Mouse (Mus musculus) ovary, postnatal 10 days (tissue): ENCODE measurements around the gene Bag2.
"Not testable (repeated sequence)": the region's sequence is repeated elsewhere in the genome, so short reads cannot be mapped to it uniquely, and the experiment has no call there.

Source experiments
- DNase-seq: peaks from one replicate; pipeline ENCODE4 v3.0.0; 2022; ENCODE audit warnings: low spot score

The Bag2 gene

DNA sequence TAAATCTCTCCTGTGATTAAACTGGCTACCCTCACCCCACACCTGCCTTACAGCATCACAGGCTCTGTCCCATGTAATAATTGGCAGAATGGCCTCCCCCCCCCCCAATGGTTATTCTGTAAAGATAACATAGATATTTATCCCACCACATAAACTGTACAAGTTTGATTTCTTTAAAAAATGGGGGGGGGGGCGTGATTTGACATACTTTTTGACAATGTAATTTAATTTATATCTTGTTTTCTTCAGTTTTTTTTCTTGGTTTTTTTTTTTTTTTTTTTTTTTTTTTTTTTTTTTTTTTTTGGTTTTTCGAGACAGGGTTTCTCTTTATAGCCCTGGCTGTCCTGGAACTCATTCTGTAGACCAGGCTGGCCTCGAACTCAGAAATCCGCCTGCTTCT is 7.9 kb downstream of the Bag2 start:
- not testable (repeated sequence) for DNase-seq

- no peak for DNase-seq
Measured at GRCm38 (mm10) chr1:33749109-33749508, 8.5 kb downstream of the Bag2 start.

- no peak for DNase-seq
Measured at GRCm38 (mm10) chr1:33745901-33746300, 11.7 kb downstream of the Bag2 start.

DNA sequence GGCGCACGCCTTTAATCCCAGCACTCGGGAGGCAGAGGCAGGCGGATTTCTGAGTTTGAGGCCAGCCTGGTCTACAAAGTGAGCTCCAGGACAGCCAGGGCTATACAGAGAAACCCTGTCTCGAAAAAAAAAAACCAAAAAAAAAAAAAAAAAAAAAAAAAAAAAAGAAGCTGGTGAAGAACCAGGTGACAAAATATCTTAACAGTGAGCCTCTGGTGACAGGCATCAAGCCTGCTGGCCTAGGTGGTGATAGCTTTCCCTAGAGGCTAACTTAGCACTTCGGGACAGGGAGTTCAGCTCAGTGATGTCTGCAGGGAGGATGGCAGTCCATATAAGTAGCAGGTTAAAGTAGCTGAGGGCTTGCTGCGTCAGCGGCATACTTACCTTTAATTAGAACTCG is 12.8 kb downstream of the Bag2 start:
- DNase-seq = not testable (repeated sequence)

DNA sequence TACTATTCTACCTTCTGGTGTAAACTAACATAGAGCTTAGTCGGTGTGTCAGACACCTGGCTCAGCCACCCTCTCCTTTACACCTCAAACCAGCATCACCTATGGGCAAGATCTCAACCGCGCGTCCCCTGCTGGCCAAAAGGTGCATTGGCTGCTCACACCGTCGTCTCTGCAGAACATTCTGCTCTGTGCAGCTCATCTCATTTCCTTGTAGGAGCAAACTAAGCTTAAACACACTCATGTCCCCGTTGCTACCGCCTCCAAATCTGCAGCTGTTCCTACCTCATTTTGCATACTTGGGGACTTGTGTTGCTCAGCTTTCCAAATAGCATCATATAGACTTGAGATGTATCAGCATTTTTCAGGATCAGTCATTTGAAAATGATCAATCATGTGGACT is 14.7 kb downstream of the Bag2 start:
- DNase-seq = no peak

- peak; percentile 50 for DNase-seq
Measured at GRCm38 (mm10) chr1:33739302-33739701, 18.3 kb downstream of the Bag2 start.

DNA sequence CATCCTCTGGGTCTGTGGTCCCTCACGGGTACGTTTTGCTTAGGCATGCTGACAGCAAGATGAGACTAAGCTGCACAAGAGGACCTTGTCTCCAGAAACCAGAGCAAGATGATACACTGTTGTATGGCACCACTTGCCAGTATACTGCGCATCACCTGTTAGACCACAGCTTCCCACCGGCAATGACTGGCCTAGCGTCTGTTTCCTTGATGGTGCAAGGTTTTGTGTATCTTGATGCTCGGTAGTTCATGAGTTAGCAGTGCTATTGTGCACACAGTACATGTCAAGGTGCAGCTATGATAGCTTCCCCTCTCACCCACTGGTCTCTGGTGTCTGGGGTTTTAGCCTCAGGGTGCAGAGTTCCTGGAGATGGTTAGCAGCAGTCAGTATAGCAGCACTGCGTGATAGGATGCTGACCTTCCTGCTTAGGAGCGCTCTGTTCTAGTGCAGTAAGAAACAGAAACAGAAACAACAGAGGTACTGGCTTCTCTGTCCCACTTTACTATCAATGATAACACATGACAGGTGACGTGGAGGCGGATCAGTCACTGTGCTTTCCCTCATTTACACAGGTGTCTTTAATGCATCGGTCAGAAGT is 18.8 kb downstream of the Bag2 start:
- no peak for DNase-seq

DNA sequence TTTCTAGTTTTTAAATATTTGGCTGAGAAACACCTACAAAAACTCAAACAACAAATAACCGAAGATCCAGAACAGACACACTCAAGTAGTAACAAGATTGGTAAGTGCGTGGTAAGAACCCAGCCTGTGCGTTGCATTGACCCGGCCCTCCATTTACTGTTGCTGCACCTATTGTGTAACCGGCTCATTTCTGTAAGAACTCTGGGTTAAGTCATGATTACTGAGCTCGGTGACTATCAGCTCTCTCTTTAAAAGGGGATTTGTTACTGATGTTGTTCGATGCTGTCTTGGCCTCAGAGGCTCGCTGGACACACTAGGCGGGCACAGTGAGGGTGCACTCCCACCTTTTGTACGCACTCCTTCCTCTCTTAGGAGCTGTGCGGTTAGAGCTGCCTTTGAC is 19.3 kb downstream of the Bag2 start:
- DNase-seq = no peak

DNA sequence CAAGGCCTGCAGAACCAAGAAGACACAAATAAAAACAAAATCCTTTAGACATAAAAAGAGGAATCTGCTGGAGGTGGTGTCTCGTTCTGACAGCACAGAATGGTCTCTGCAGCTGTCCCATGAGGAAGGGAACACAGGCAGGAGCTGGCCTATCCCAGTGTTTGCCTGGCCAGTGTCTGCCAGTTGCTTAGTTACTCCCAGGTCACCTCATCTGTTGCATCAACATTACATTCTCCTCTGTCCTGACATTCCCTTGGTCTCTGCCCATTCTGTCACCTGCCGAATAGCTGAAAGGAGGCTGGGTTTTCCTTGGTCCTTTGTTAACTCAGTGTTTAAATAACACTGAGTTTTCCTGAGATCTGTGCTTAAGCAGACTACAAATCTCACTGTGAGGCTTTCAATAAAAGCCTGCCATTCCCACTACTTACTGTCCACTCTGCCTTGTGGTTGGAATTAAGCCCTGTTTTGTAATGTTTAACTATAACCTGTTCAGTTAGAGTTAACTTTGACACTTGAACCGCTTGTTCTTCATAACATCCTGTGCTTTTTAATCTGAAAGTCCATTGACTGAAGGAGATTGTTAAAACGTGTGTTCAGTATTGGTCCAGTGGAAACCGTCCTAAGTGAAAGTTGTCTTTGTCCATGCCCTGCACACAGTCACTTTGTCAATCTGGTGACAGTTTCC is 23.5 kb downstream of the Bag2 start:
- no peak for DNase-seq

DNA sequence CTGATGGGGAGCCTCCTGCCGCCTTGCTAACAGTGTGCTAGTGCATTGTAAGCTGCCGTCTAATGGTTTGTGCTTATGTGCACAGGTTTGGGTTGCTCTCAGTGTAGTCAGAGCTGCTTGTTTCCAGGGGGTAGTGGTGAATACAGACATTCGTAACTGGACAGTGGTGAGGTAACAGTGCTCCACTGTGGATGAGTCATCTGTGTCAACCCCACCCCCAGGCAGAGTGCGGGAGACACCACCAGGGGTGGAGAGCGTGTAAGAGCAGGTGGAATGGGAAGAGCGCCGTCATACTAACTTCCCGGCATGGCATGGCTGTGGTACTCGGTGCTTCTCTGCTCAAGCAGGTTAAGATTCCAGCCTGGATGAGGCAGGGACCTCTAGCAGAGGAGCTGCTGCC is 24.6 kb downstream of the Bag2 start:
- no peak for DNase-seq

DNA sequence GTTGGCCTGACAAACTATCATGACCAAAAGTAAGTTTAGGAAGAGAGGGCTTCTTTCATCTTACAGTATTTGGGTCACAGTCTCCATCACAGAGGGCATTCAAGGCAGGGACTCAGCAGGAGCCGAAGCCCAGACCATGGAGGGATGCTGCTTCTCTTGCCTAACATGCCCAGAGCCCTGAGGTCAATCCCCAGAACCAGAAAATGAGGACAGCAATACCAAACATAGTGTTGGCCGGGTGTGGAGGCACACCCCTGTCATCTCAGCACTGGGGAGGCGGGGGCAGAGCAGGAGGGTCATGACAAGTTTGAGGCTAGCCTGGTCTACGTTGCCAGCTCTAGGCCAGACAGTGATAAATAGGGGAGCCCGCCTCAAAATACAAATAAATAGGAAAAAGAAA is 32.5 kb downstream of the Bag2 start:
- no peak for DNase-seq

GRCm38 (mm10) chr1:33724516-33724915 is 33.1 kb downstream of the Bag2 start:
- DNase-seq = no peak

DNA sequence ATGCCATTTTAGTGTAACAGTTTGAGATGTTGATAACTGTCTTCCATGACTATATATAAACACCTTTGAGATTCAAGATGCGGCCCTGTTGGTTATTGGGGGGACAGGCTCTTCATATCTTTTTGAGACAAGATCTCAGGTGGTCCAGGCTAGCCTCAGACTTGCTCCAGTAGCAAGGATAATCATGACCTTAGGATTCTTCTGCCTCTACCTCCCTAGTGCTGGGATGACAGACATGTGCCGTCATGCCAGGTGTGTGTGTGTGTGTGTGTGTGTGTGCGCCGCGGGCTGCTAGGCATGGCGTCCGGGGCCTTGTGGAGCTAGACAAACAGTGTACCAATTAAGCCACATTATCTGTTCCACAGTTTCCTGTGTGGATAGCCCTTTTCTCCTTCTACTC is 36.6 kb downstream of the Bag2 start:
- no peak for DNase-seq

- no peak for DNase-seq
Measured at GRCm38 (mm10) chr1:33720231-33720630, 37.4 kb downstream of the Bag2 start.

- DNase-seq = peak; percentile 58
Measured at GRCm38 (mm10) chr1:33719733-33720225, 37.8 kb downstream of the Bag2 start, which contains the start of gene Rab23. Rab23 (plus strand) TSS chr1:33719887.

GRCm38 (mm10) chr1:33717636-33718035 is 40.0 kb downstream of the Bag2 start:
- DNase-seq = no peak

DNA sequence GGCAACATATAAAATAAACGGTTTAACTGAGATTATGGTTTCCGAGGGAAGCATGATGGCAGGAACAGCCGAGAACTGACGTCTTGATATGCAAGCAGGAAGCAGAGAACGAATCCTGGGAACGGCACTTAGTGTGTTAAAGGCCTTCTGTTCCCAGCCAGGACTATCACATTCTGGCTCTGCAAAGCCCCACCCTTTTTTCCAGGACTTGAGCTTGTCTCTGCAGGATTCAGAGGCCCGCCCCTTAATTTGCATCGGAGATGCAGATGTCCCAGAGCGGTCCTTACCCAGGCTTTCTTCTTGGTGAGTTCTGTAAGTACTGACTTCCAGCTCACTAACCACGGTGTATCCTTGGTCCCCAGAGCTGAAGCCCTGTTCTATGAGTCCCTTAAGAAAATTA is 42.8 kb downstream of the Bag2 start:
- DNase-seq = no peak

DNA sequence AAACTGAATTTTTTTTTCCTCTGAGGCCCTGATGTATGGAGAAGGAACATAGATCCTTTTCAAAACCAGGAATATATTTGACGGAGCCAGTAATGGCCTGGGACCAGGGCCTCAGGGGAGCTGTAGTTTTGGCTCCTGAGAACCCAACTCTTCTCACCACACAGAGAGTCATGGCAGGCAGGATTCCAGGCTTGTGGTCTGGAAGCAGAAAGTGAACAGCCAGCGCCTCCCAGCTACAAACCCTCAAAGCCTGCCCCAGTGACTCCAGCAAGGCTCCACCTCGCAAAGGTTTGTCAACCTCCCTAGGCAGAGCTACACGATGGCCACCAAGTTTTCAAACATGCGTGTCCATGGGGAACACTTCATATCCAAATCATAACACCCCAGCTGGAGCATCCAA is 45.6 kb downstream of the Bag2 start:
- no peak for DNase-seq

DNA sequence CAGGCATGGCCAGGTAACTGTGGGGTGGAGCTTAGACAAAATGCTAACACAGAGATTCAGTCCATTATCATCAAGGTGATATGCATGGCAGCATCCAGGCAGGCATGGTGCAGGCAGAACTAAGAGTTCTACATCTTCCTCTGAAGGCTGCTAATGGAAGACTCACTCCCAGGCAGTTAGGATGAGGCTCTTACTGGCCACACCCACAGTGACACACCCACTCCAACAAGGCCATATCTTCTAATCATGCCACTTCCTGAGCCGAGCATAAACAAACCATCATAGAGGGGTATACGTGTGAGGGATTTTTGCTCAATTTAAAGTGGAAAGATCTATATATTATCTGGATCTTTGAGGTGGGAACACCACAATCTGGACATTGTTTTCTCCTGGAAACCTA is 48.0 kb downstream of the Bag2 start:
- DNase-seq = no peak

DNA sequence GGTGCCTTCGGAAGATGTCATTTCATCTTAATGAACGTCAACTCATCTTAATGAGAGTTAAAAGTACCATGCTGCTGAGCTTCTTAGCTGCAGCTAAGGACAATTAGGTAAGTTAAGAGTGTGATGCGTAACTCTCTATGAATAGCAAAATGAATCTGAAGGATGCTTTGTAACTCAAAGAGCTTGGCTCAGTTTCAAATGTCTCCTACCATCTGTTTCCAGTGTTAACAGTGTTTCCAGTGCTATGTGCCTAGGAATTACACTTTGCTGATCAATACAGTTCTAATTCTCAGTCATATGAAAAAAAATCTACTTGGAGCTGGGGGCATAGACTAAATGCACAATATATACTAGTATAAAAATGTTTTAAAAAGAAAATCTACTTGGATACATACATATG is 56.4 kb downstream of the Bag2 start:
- DNase-seq = no peak

DNA sequence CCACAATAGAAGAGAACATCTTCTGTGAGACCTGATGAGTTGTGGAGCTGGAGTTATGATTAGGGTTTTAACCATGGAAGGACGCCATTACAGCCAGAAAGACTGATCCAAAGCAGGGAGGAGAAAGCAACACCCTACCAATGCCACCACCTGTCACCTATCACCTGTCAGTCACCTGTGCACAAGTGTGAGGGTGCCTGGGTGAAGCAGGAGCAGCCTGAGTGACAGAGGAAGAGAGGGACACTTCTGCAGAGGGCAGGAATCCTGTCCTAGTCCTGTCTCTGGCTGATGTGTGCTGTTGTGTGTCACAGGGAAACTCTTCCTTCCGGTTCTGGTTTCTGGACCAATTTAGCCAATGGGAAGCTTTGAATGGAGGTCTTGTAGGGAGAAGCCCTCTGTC is 61.6 kb downstream of the Bag2 start:
- DNase-seq = no peak
